11 mouse cellular contexts compared by ENCODE assay signal in genomic region chr15:80051782-80052181, GRCm38 (mm10). TPM values are rescaled to one million over a fixed set of nuclear protein-coding genes. Genes with fewer than 3 reads are reported as not detected.
DNase-seq lines count a peak whose midpoint lies in the region; ATAC-seq and TF ChIP-seq lines count a peak whose summit lies in the region.
"Had no signal": no experiment of that assay in that cellular context is flagged by ENCODE, and none has a peak within 500 bp of the region (broad histone marks: within the 10 kb centered on the region; RNA-seq: fewer than 3 reads in every experiment).

No protein-coding gene starts in this region.

- H3K27ac ChIP-seq in lung, embryonic 14.5 days (ENCODE audit: low read depth), result peak overlapping the region; percentile 58; the same call in 1 of the 2 replicates
- peak overlapping the region; percentile 23 for H3K27ac ChIP-seq in intestine, embryonic 16.5 days (ENCODE audit: low read length)
- H3K27ac ChIP-seq: liver, embryonic 12.5 days had no signal

- H3K9ac ChIP-seq in lung, embryonic 14.5 days, result no peak overlapping the region
- H3K9ac ChIP-seq in intestine, embryonic 16.5 days (ENCODE audit: low read depth, low read length), result no peak overlapping the region
- H3K9ac ChIP-seq: liver, embryonic 12.5 days had no signal

- no peaks in the 10 kb centered on the region for H3K36me3 ChIP-seq in lung, embryonic 14.5 days (ENCODE audit: insufficient read depth)
- H3K36me3 ChIP-seq in intestine, embryonic 16.5 days (ENCODE audit: control insufficient read depth, insufficient read depth, low read length), result no peaks in the 10 kb centered on the region
- H3K36me3 ChIP-seq: liver, embryonic 12.5 days had no signal

- H3K4me1 ChIP-seq in lung, embryonic 14.5 days (ENCODE audit: insufficient read depth), result 0 out of 2 replicates have a peak, but pooled peaks cover 2% of the 10 kb centered on the region
- peaks cover 7% of the 10 kb centered on the region; the same call in 1 of the 2 replicates for H3K4me1 ChIP-seq in intestine, embryonic 16.5 days (ENCODE audit: control insufficient read depth, insufficient read depth, low read length)

- intact Hi-C loops in heart, postnatal 14 days (cut with DNase I), result loop anchor here (2.0 kb wide), 2 partner anchors 23 to 47 kb away; no protein-coding TSS in a partner anchor

- TF ChIP-seq CTCF in lung, embryonic 14.5 days (IDR thresholded peaks at IDR 0.05; ENCODE audit: low read depth), result no peak

- no peak for ATAC-seq in lung, embryonic 14.5 days (ENCODE audit: insufficient read depth)
- ATAC-seq in intestine, embryonic 16.5 days, result no peak
- ATAC-seq: liver, embryonic 12.5 days had no signal

- H3K27me3 ChIP-seq in lung, embryonic 14.5 days (ENCODE audit: insufficient read depth, low read length), result no peaks in the 10 kb centered on the region
- H3K27me3 ChIP-seq in intestine, embryonic 16.5 days (replicated peaks; ENCODE audit: control insufficient read depth, insufficient read depth, low read length), result no peaks in the 10 kb centered on the region

- H3K4me3 ChIP-seq in lung, embryonic 14.5 days (ENCODE audit: low read depth, low read length), result no peak overlapping the region
- no peak overlapping the region for H3K4me3 ChIP-seq in intestine, embryonic 16.5 days (ENCODE audit: low read length)
- H3K4me3 ChIP-seq: liver, embryonic 12.5 days; megakaryocyte, embryonic 14.5 days had no signal

- DNase-seq in heart, adult 11 months, result peak; percentile 95
- no peak for DNase-seq in heart, postnatal 14 days
- DNase-seq in lung, embryonic 14.5 days, result peak; percentile 42
- no peak for DNase-seq in lung, postnatal 10 days
- peak; percentile 66 for DNase-seq in thymus, postnatal 14 days
- DNase-seq in c-Kit-positive CD71-positive TER-119-positive erythroid progenitor cells, embryonic 14.5 days (ENCODE audit: low spot score), result no peak
- no peak for DNase-seq in liver
- DNase-seq: cerebellum, postnatal 10 days had no signal

- WGBS in lung, embryonic 14.5 days, result 73% methylated on average over 9 of the region's 9 CpGs
- 79% methylated on average over 9 of the region's 9 CpGs for WGBS in intestine, embryonic 16.5 days

- no peak overlapping the region for H3K4me2 ChIP-seq in lung, embryonic 14.5 days
- H3K4me2 ChIP-seq in intestine, embryonic 16.5 days (ENCODE audit: low read depth, low read length), result no peak overlapping the region
- H3K4me2 ChIP-seq: liver, embryonic 12.5 days had no signal

- no peaks in the 10 kb centered on the region for H3K9me3 ChIP-seq in lung, embryonic 14.5 days (ENCODE audit: low read depth, low read length)
- H3K9me3 ChIP-seq in intestine, embryonic 16.5 days (ENCODE audit: control insufficient read depth, low read length), result no peaks in the 10 kb centered on the region
- H3K9me3 ChIP-seq: liver, embryonic 12.5 days had no signal

RNA-seq across cellular contexts. Expression of gene Pdgfb, which starts 37.0 kb away (rescaled TPM):
- total RNA-seq in heart, postnatal 14 days (2021), result 10 to 100 TPM; 42.2 to 43.4 TPM
- polyA plus RNA-seq in lung, embryonic 14.5 days (2014; fragmentation: Nextera tagmentation; extraction: Ambion mirVana), result 11.6 and 13.0 TPM in 2 replicates
- polyA plus RNA-seq in intestine, embryonic 16.5 days (2015; fragmentation: Nextera tagmentation; extraction: Ambion mirVana), result 7.0 and 8.3 TPM in 2 replicates

RNA-seq across cellular contexts. Expression of gene Syngr1, which starts 39.4 kb away (rescaled TPM):
- total RNA-seq in heart, postnatal 14 days (2021), result 10 to 100 TPM; 77.8 to 79.6 TPM
- polyA plus RNA-seq in lung, embryonic 14.5 days (2014; fragmentation: Nextera tagmentation; extraction: Ambion mirVana), result 14.7 and 14.9 TPM in 2 replicates
- polyA plus RNA-seq in intestine, embryonic 16.5 days (2015; fragmentation: Nextera tagmentation; extraction: Ambion mirVana), result 15.2 and 16.0 TPM in 2 replicates

RNA-seq across cellular contexts. Expression of gene Rpl3, which starts 39.9 kb away (rescaled TPM):
- 100 to 1,000 TPM; 278 to 293 TPM for total RNA-seq in heart, postnatal 14 days (2021)
- polyA plus RNA-seq in lung, embryonic 14.5 days (2014; fragmentation: Nextera tagmentation; extraction: Ambion mirVana), result 1,315 and 1,365 TPM in 2 replicates
- 1,018 and 1,133 TPM in 2 replicates for polyA plus RNA-seq in intestine, embryonic 16.5 days (2015; fragmentation: Nextera tagmentation; extraction: Ambion mirVana)

Comparison
In these comparisons a context has a peak if more than half of its experiments do, and no peak if none do; other contexts are left out.
1. DNase-seq: peak in heart, adult 11 months (single experiment), lung, embryonic 14.5 days (single experiment) and thymus, postnatal 14 days (single experiment); none in heart, postnatal 14 days (0 of 2), lung, postnatal 10 days (single experiment), c-Kit-positive CD71-positive TER-119-positive erythroid progenitor cells, embryonic 14.5 days (single experiment) and liver (single experiment).